Mouse (Mus musculus) embryo, embryonic 10 days (tissue): ENCODE data around the gene Armcx1.

Source experiments
- DNase-seq: peaks from one replicate; pipeline ENCODE4 v3.0.0-alpha.2; 2015; ENCODE audit warnings: low spot score

Gene Armcx1

DNA sequence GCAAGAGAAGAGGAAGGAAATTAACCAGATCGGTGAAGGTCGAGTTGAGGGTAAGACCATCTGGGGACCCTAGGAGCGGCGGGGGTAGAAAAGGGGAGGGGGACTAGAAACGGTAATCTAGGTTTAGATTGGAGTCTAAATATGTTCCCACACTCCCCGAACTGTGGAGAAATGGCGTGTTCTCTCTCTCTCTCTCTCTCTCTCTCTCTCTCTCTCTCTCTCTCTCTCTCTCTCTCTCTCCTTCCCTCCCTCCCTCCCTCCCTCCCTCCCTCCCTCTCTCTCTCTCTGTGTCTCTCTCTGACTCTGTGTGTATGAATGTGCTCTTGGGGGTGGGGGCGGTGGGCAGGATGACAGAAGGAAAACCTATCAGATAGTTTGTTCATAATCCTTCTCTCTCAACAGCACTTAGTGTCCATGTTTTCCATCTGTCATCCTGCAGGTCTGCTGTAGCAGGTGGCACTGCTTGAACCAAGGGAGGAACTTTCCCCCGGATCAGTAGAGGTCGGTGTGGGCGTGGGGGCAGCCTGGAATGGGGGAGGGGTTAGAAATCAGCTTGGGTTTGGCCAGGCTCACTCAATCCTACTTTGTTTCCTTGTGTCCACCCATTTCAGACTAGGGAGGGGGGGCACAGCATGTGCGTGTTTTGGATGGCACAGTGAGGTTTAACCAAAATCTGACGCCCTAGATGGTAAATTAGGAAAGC is 39.7 kb downstream of the Armcx1 start:
- DNase-seq = no peak

DNA sequence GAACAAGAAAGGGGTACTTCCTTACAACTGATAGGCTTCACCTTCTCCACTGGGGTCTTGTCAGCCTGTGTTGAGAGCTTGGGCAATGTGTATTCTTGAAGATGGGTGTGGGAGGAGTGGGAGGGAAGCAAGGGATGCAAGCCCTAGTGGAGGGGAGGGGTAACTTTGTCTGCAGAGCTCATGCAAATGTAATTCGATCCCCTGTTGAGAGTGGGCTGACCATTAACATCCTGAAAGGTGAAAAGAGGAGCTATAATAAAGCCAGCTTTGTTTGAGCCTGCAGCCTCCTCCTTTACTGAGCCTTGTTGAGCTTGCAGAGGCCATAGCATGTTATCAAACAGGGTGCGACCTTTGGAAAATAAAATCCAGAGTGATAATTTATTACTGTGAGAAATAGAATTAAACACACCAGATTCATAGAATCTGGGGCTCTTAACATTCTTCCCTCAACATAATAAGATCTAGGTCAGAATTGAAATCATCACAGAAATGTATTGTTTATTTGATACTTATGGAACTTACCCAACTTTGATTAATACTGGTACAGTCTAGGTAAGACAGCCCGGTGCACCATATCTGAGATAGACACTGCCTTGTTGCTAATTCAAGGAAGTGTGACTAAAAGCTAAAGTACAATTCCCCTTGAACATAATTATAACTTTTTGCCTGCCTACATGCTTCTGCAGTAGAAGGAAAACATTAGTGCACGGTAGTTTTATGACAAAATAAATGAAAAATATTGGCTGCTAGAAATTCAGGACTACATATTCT is 45.9 kb downstream of the Armcx1 start:
- peak; percentile 7 for DNase-seq
